Mouse (Mus musculus): ENCODE results near the gene B3glct. TPM values are rescaled to one million over a fixed set of nuclear protein-coding genes. Genes with fewer than 3 reads are reported as not detected.

B3glct gene
- polyA plus RNA-seq (2015; fragmentation: Nextera tagmentation; extraction: Ambion mirVana): 9.4 and 9.5 TPM in 2 replicates

DNA sequence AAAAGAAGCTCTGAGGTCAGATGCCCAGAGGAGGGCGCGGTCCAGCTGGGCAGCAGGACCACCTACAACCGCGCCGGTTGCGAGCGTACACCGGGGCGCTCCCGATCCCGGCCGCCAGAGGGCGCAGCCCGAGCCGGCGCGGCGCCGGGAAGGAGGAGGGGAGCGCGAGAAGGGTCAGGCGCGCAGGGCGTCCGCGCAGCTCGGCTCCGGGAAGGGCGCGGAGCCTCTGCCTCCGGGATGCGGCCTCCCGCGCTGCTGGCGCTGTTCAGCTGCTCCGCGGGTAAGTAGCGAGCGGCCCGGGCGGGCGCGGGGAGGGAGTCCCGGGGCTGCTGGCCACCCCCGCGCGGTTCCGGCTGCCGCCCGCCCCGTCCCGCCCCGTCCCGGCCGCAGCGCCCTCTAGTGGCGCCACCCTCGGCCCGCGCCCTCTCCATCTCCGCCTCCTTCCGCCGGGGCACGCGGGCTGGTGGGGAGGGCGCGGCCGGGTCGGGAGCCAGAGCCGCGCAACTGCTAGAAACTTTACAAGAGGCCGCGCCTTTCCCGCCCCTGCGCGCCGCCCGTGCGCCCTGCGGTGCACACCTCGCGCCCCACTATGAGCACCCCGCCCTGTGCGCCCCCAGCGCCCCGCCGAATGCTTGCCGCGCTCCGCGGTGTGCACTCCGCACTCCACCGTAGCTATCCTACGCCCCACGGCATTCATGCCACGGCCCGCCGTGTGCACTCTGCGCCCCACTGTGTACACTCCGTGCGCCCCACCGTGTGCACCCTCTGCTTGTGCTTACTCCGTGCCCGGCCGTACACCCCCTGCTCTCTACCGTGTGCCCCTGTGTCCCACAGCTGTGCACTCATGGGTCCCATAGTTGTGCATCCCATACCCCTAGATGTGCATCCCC, at the start of gene B3glct:
B3glct (plus strand) TSS at position 131 of the 890 bp plus-strand sequence.
- Histone ChIP-seq H3K4me2 (peak within 1 kb of the TSS; percentile 94), H3K27ac (replicated peaks) (peak within 1 kb of the TSS; percentile 75), H3K27me3 (replicated peaks) (peaks cover 12% of the 10 kb centered on the region; the same call in 1 of the 2 replicates), H3K36me3 (no peaks in the 10 kb centered on the region), H3K4me3 (peak within 1 kb of the TSS; percentile 79), H3K9ac (peak within 1 kb of the TSS; percentile 90), H3K4me1 (peaks cover 9% of the 10 kb centered on the region), H3K9me3 (no peaks in the 10 kb centered on the region)
- under 1% methylated on average over 69 of the region's 106 CpGs for WGBS
- peak; percentile 92 for ATAC-seq (ENCODE audit: extremely low read depth, insufficient number of reproducible peaks, low FRiP score, low TSS enrichment)

DNA sequence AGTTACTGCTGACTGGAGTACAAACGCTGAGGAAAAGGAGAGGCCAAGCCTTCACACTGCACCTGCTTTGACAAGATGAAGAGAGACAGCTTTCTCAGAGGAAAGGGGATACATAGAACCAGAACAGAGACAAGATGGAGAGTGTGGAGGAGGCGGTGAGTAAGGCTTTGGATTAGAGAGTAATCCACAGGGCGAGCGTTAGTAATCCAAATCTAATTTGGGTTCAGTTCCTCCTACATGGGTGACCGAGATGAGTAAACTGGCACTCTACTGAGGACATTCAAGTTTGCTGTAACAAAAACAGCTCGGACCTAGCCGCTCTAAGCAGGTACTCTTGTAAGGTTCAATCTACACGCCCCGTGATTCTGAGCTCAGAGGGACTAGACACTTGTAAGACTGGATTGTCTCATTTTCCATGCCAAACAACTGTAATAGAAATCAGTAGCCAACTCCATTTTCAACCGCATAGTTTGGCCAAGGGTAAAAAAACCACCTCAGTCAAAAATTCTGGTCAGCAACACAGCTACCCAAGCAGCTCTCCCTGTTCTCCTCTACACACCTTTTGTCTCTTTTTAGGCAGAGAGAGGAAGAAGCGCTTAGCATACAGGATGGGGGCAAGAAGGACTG, 43.5 kb upstream of the B3glct start:
- Histone ChIP-seq H3K27me3 (replicated peaks) (no peaks in the 10 kb centered on the region), H3K36me3 (peaks cover 39% of the 10 kb centered on the region), H3K4me3 (peak overlapping the region; percentile 86), H3K4me2 (peak overlapping the region; percentile 94), H3K9me3 (no peaks in the 10 kb centered on the region), H3K27ac (replicated peaks) (no peak overlapping the region), H3K4me1 (peaks cover 17% of the 10 kb centered on the region), H3K9ac (peak overlapping the region; percentile 91)
- WGBS: 71% methylated on average over 11 of the region's 11 CpGs
- no peak for ATAC-seq (ENCODE audit: extremely low read depth, insufficient number of reproducible peaks, low FRiP score, low TSS enrichment)

DNA sequence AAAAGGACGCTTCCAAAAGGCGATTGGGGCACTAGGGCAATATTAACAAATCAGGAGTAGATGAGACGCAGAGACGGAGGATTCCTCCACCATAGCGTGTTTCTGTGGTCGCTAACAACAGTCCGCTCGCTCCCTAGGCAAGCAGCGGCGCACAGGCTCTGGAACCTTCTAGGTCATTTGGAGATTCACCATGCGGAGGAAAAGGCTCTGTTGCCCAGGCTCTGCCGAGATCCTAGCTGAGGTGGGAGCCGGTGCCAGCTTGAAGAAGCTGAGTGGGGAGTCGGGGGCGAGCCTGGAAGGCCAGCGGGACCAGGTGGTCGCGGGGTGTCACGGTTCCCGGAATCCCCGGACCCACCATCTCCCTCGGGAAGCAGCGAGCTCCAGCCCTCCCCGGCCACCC, 42.5 kb upstream of the B3glct start:
- Histone ChIP-seq H3K9me3 (no peaks in the 10 kb centered on the region), H3K27ac (replicated peaks) (peak overlapping the region; percentile 81), H3K9ac (peak overlapping the region; percentile 91), H3K4me3 (peak overlapping the region; percentile 86), H3K4me1 (peaks cover 17% of the 10 kb centered on the region), H3K27me3 (replicated peaks) (no peaks in the 10 kb centered on the region), H3K36me3 (peaks cover 28% of the 10 kb centered on the region), H3K4me2 (peak overlapping the region; percentile 94)
- WGBS: under 1% methylated on average over 24 of the region's 24 CpGs
- no peak for ATAC-seq (ENCODE audit: extremely low read depth, insufficient number of reproducible peaks, low FRiP score, low TSS enrichment)

DNA sequence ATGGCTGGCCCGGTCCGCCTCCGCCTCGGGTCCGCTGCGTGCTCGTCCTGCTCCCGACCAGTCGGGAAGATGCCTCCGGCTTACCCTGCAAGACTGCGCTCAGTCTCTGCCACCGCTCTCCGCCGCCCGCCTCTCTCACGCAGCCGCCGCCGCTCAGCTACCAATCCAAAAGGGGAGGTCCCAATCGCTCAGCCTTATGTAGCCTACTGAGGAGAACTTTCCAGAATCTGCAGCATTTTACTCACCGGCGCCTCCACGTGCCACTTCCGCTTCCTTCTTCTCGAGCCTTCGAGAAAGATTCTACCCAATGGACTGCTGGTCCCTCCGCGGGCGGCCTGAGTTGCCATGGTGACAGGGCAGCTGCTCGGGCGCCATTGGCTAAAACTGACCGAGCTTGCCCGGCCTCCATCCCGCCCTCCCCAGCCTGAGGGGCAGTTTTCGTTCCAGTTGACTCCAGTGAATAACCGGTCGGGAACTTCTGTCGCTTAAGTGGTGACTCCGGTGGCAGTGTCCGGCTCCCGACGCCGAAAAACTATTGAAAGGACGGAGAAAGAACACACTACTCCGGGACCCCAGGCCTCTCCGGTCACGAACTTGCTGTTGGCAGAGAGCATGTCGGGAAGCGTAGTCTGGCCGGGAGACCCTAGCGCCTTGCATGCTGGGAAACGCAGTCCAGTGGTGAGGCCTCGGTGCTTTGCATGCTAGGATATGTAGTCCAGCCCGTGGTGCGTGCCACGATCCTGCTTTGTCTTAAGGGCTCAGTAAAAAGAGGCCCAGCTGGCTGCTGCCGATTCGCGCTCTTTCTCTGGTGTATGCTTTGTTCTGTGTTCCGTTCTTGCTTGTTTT, 41.7 kb upstream of the B3glct start, which contains the start of gene Hsph1:
Hsph1 (minus strand) TSS at position 302 of the 846 bp plus-strand sequence.
- H3K9me3 ChIP-seq: no peaks in the 10 kb centered on the region
- WGBS: under 1% methylated on average over 58 of the region's 60 CpGs
- peak within 1 kb of the TSS; percentile 81 for H3K27ac ChIP-seq (replicated peaks)
- H3K4me3 ChIP-seq: peak within 1 kb of the TSS; percentile 86
- no peaks in the 10 kb centered on the region for H3K27me3 ChIP-seq (replicated peaks)
- peaks cover 21% of the 10 kb centered on the region for H3K36me3 ChIP-seq
- H3K4me1 ChIP-seq: peaks cover 17% of the 10 kb centered on the region
- peak; percentile 97 for ATAC-seq (ENCODE audit: extremely low read depth, insufficient number of reproducible peaks, low FRiP score, low TSS enrichment)
- peak within 1 kb of the TSS; percentile 94 for H3K4me2 ChIP-seq
- H3K9ac ChIP-seq: peak within 1 kb of the TSS; percentile 91

DNA sequence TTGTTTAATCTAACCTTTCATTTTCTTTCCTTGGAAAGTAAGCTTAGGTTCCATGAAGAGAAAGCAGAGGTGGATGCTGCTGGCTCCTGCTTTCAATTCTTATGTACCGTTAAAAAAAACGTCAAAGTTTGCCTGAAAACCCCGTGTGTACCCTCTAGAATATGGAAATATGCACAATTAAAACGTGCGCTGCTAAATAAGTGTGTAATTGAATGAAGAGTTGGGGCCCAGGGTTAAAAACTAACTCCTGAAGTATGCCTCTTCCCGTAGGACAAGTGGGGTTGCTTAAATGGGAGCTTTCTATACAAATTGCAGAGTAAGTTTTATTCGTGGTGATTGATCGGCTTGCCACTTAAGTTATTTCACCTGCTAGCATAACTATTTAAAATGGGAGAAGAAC, 40.7 kb upstream of the B3glct start:
- WGBS: 68% methylated on average over 8 of the region's 8 CpGs
- H3K9me3 ChIP-seq: no peaks in the 10 kb centered on the region
- H3K9ac ChIP-seq: peak overlapping the region; percentile 79
- no peaks in the 10 kb centered on the region for H3K27me3 ChIP-seq (replicated peaks)
- H3K4me1 ChIP-seq: peaks cover 17% of the 10 kb centered on the region
- peak overlapping the region; percentile 94 for H3K4me2 ChIP-seq
- ATAC-seq (ENCODE audit: extremely low read depth, insufficient number of reproducible peaks, low FRiP score, low TSS enrichment): no peak
- H3K4me3 ChIP-seq: peak overlapping the region; percentile 86
- peaks cover 11% of the 10 kb centered on the region for H3K36me3 ChIP-seq
- H3K27ac ChIP-seq (replicated peaks): no peak overlapping the region

DNA sequence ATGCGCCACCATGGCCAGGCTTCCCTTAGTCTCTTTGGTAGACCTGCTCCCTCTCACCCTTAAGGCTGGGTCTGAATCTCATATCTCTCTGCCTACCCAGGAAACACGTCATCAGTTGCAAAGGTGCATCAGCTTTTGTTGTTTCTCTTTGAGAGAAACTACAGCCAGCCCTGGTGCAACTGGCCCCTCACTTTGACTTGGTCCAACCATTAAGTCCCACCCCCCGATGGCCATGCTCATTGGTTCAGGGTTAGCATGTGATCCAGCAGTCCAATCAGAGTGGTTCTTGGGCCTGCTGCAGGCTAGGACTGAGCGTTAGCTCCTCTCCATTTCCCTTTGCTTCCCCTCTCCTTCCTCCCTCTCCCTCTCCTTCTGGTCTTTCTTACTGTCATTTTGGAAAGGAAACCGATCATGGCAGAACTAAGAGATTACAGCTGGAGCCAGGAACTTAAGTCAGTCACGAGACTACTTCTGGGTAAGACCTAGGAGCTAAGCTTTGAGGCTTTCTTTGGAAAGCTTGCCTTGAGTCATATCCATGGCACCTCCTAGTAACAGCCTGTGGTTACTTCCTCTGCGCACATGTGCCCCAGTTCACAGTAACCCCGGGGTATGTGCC, 36.6 kb upstream of the B3glct start:
- Histone ChIP-seq H3K27ac (replicated peaks) (no peak overlapping the region), H3K9me3 (no peaks in the 10 kb centered on the region), H3K4me3 (no peak overlapping the region), H3K4me1 (peaks cover 3% of the 10 kb centered on the region), H3K36me3 (no peaks in the 10 kb centered on the region), H3K9ac (no peak overlapping the region), H3K4me2 (no peak overlapping the region), H3K27me3 (replicated peaks) (no peaks in the 10 kb centered on the region)
- WGBS: 76% methylated on average over 8 of the region's 8 CpGs
- no peak for ATAC-seq (ENCODE audit: extremely low read depth, insufficient number of reproducible peaks, low FRiP score, low TSS enrichment)

DNA sequence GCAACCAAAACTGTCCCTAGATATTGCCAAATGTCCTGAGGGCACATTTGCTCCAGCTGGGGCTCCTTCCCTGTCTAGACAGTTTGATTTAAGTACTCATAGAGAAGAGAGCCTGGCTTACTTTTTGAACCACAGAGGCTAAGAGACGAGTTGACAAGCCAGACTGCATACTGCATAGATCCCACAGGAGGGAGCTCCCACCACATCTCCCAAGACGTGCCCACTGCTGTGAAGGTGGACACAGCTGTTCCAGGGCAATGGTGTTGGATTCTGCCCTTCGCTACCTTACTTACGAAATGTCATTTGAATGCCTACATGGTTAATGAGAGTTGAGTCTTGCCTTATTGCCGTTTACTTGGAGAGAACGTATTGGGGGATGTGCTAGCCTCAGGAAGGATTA, 35.7 kb upstream of the B3glct start:
- no peak for ATAC-seq (ENCODE audit: extremely low read depth, insufficient number of reproducible peaks, low FRiP score, low TSS enrichment)
- Histone ChIP-seq H3K36me3 (no peaks in the 10 kb centered on the region), H3K4me3 (no peak overlapping the region), H3K4me2 (no peak overlapping the region), H3K27ac (replicated peaks) (no peak overlapping the region), H3K9ac (no peak overlapping the region), H3K9me3 (no peaks in the 10 kb centered on the region), H3K4me1 (peaks cover 1% of the 10 kb centered on the region), H3K27me3 (replicated peaks) (no peaks in the 10 kb centered on the region)
- 59% methylated on average over 6 of the region's 6 CpGs for WGBS

DNA sequence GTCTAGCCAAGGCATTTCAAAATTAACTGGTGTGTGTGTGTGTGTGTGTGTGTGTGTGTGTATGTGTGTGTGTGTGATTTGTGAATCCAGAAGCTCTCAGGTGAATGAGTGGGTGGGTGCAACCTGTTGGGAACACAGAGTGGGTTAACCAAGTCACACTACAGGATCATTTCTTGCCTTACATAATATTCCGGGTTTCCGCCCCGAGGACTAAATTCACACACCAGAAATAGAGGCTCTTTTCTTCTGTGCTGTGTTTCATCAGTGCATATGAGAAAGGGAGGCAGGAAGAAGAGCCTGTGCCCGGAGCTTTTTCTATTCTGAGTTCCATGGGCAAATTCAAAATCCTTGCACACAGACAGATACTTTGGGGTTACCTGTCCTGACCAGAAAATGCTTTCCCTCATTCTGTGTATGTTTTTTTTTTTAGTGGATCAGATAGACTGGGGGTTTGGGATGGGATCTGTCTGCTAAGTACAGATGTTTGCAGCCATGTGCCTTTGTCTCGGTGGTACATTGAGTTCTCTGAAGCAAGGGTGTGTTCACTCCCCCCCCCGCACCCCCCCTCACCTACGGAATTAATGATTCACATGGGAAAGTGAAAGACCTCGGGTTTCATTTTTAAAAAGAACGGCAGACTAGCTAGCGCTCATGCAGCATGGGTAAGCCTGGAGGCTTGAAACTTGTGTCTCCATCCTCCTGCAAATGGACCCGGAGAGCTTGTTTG, 35.1 kb upstream of the B3glct start:
- no peaks in the 10 kb centered on the region for H3K27me3 ChIP-seq (replicated peaks)
- H3K4me1 ChIP-seq: peaks cover under 1% of the 10 kb centered on the region; the same call in 1 of the 2 replicates
- no peaks in the 10 kb centered on the region for H3K9me3 ChIP-seq
- H3K36me3 ChIP-seq: no peaks in the 10 kb centered on the region
- no peak for ATAC-seq (ENCODE audit: extremely low read depth, insufficient number of reproducible peaks, low FRiP score, low TSS enrichment)
- H3K27ac ChIP-seq (replicated peaks): no peak overlapping the region
- WGBS: 76% methylated on average over 11 of the region's 11 CpGs
- H3K9ac ChIP-seq: no peak overlapping the region
- no peak overlapping the region for H3K4me2 ChIP-seq
- H3K4me3 ChIP-seq: no peak overlapping the region

DNA sequence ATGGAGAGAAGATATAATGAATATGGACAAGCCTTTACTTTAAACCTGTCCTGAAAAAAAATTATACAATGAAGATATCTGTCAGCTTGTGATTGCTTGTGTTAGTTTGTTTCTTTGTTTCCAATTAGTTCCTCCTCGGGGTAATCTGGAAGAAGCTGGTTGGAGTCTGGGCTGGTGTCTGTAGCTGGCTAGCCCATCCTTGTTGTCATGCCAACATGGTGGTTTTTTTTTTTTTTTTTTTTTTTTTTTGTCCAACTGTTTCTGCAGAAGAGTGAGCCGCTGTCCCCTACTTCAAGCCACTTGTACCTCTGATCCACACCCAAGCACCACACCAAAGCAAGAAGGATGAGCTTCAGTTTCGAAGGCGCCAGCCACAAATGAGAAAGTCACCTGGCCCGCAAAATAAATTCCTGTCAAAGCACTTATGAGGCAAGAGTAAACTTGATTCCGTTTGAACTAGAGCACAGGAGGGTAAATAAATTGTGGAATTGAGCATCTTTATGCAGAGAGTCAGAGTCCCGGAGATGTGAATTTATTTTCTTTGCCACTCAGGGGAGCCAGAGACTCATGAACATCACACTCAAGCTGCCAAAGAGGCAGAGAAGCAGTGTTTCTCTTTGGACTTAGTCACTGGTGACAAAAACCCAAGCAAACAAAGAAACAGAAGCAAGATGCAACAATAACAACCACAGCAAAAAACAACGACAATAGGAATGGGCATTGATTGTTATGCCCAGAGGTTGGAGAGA, 30.5 kb upstream of the B3glct start:
- Histone ChIP-seq H3K9me3 (no peaks in the 10 kb centered on the region), H3K27me3 (replicated peaks) (no peaks in the 10 kb centered on the region), H3K36me3 (no peaks in the 10 kb centered on the region), H3K9ac (no peak overlapping the region), H3K4me1 (peaks cover 25% of the 10 kb centered on the region), H3K4me3 (no peak overlapping the region), H3K4me2 (no peak overlapping the region), H3K27ac (replicated peaks) (no peak overlapping the region)
- 75% methylated on average over 8 of the region's 8 CpGs for WGBS
- no peak for ATAC-seq (ENCODE audit: extremely low read depth, insufficient number of reproducible peaks, low FRiP score, low TSS enrichment)

DNA sequence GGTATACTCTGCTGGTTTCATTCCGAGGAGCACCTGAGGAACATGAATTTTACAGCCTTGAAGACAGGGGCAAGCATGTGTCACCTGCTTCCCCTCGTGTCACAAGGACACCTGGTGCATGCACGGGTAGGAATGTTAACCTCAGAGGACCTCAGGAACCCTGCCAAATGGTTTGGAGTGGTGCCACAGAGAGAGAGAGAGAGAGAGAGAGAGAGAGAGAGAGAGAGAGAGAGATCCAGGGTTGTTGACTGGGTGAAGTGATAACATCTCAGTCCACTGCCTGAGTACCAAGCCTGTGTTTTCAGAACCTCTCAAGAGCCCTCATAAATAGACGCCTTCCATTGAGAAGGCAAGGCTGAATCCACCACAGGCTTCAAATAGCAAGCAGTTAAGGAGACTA, 29.8 kb upstream of the B3glct start:
- no peak overlapping the region for H3K27ac ChIP-seq (replicated peaks)
- 45% methylated on average over 4 of the region's 4 CpGs for WGBS
- H3K27me3 ChIP-seq (replicated peaks): no peaks in the 10 kb centered on the region
- H3K4me1 ChIP-seq: peaks cover 25% of the 10 kb centered on the region
- ATAC-seq (ENCODE audit: extremely low read depth, insufficient number of reproducible peaks, low FRiP score, low TSS enrichment): no peak
- no peak overlapping the region for H3K4me2 ChIP-seq
- no peak overlapping the region for H3K4me3 ChIP-seq
- no peak overlapping the region for H3K9ac ChIP-seq
- no peaks in the 10 kb centered on the region for H3K36me3 ChIP-seq
- H3K9me3 ChIP-seq: no peaks in the 10 kb centered on the region

Measured in heart, embryonic 13.5 days (tissue).